Mouse (Mus musculus) midbrain, embryonic 10.5 days (tissue): Measurements from ENCODE around the gene Uso1. TPM values are rescaled to one million over a fixed set of nuclear protein-coding genes. Genes with fewer than 3 reads are reported as not detected.
"Not testable (repeated sequence)": the region's sequence is repeated elsewhere in the genome, so short reads cannot be mapped to it uniquely, and the experiment has no call there.

Source experiments
- DNase-seq: peaks from one replicate; pipeline ENCODE4 v3.0.0-alpha.2; 2017; ENCODE audit warnings: low spot score
- H3K27ac ChIP-seq: fragments of 300-500 bp; sonication (generic); replicated peaks from 2 replicates; pipeline ENCODE4 v1.5.1; 2016; ENCODE audit warnings: mild to moderate bottlenecking
- H3K27me3 ChIP-seq: fragments of 300-500 bp; sonication (generic); 2 replicates; pipeline ENCODE4 v1.6.1; 2016; ENCODE audit warnings: low read depth, mild to moderate bottlenecking; ENCODE audit not compliant: poor library complexity, severe bottlenecking
- H3K36me3 ChIP-seq: fragments of 300-500 bp; sonication (generic); 2 replicates; pipeline ENCODE4 v1.6.1; 2016; ENCODE audit warnings: mild to moderate bottlenecking, moderate library complexity
- H3K4me1 ChIP-seq: fragments of 300-500 bp; sonication (generic); 2 replicates; pipeline ENCODE4 v1.6.1; 2016
- H3K4me3 ChIP-seq: fragments of 300-500 bp; sonication (generic); 2 replicates; pipeline ENCODE4 v1.5.1; 2016; ENCODE audit warnings: mild to moderate bottlenecking, moderate library complexity
- H3K9me3 ChIP-seq: fragments of 300-500 bp; sonication (generic); replicated peaks from 2 replicates; pipeline ENCODE4 v1.6.1; 2016; ENCODE audit warnings: mild to moderate bottlenecking
- WGBS: fragments of 180-500 bp; shearing (Covaris S2); methylation state at CpG from one replicate; pipeline ENCODE4 v1.1.7; 2016; 5-methylcytosine and 5-hydroxymethylcytosine counted together
- polyA plus RNA-seq: library from polyadenylated mRNA; unstranded; fragments of >200 nt; fragmentation: Nextera tagmentation; extraction: Ambion mirVana; gene quantifications from 2 replicates; pipeline ENCODE4 v1.2.1, GENCODE M21; 2016

The Uso1 gene
- polyA plus RNA-seq, 1 experiment from 2014 or later = 38.7 TPM

DNA sequence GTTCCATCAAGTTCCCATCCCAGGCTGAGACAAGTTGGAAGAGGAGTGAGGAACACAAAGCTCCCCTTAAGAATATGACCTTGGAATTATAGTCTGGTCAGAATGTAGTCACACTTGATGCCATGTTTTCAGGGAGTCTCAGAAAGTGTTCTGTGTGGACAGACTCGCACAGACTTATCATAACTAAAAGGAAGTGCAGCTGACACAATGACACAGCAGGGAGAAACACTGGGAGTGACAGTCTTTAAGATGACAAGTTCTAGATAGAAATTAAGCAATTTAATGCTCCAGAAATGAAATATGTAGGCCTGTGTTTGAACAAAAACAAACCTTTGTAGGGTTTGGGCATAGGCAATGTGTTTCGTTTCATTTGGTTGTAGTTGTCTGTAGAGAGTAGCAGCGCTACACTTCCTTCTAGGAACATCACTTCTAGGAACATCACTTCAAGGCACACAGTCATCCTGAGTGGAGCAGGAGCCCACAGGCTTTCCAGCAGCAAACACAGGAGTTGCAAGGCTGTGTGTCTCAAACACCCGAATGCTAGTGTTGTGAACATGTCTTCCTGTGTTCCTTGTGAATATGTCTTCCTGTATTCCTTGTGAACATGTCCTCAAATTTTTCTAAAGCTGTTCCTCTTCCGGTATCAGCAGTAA lies 11.7 kb downstream of the Uso1 start:
- Histone ChIP-seq H3K4me1 (no peaks in the 10 kb centered on the region), H3K27ac (no peak overlapping the region), H3K9me3 (no peaks in the 10 kb centered on the region), H3K4me3 (no peak overlapping the region), H3K36me3 (peaks cover 29% of the 10 kb centered on the region), H3K27me3 (no peaks in the 10 kb centered on the region)
- DNase-seq = no peak
- 94% methylated on average over 5 of the region's 5 CpGs for WGBS

DNA sequence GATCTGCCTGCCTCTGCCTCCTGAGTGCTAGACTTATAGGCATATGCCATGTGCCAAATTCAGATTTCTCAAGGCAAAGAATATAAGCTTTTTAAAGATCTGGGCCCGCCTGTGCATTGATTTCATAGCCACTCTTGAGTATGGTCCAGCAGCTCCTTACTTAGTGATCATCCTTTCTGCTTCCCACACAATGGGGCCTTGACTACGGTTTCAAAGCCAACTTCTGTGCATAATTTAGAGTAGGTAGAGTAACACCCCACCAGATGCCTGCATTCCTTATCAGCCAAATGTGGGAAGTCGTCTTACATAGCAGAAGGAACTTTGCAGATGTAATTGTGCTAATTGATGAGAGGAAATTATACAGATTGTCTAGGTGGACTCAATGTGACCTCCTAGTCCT lies 17.1 kb downstream of the Uso1 start:
- H3K27me3 ChIP-seq = no peaks in the 10 kb centered on the region
- H3K9me3 ChIP-seq = no peaks in the 10 kb centered on the region
- WGBS = 91% methylated on average over 3 of the region's 3 CpGs
- H3K27ac ChIP-seq = no peak overlapping the region
- no peak overlapping the region for H3K4me3 ChIP-seq
- H3K4me1 ChIP-seq = no peaks in the 10 kb centered on the region
- DNase-seq = no peak
- peaks cover 56% of the 10 kb centered on the region for H3K36me3 ChIP-seq

DNA sequence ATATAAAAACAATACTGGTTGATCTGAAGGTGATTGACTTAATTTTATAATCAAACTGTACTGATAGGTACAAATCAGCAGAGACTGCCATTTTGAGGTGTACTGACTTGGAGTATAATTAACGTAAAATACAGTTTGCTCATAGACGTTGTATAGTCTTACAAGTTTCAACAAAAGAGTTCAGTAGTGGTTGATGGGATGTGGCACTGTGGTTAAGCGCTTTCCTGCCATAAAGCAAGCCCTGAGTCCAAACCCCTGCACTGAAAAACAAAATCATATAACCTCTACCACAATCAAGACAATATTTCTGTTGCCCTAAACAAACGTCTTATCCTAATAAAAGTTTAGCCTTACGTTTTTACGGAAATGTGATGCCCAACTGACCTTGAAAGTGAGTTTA lies 28.2 kb downstream of the Uso1 start:
- H3K27ac ChIP-seq = no peak overlapping the region
- H3K27me3 ChIP-seq = no peaks in the 10 kb centered on the region
- H3K4me3 ChIP-seq = no peak overlapping the region
- H3K9me3 ChIP-seq = no peaks in the 10 kb centered on the region
- 95% methylated on average over 6 of the region's 6 CpGs for WGBS
- H3K36me3 ChIP-seq = peaks cover 38% of the 10 kb centered on the region
- DNase-seq = no peak
- H3K4me1 ChIP-seq = no peaks in the 10 kb centered on the region

DNA sequence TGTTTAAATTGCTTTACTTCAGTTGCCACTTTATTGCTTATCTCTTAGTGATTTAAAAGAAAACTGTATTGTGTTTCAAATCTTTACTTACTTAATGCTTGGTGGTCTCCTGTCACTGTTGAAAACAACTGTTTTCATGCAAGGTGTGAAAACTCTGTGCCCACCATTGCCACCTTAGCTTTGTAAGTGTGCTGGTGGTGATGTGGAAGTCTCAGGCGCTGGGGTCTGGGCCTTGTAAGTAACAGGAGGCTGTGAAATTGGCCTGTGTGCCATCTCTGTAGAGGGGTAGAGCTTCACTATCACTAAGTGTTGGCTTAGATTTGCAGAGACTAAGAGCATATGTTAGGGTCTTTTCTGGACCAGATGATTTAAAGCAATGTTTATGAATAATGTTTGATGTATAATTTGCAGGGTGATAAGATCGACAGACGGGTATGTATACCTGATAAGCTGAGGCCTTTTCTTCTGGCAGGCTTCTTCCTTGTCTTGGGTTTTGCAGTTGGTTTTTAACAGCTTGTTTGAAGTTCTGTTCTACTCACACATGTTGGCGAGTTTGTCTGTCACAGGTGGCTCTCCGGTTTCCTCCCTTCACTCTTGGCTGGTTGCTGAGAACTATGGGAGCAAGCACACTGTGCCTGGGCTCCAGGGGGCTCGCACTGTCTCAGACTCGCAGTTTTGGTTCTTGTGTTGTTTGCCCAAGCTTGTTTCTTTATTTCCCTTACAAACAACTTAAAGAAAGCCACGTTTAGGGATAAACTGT lies 45.5 kb downstream of the Uso1 start:
- Histone ChIP-seq H3K9me3 (no peaks in the 10 kb centered on the region; the same call in 1 of the 2 replicates), H3K27me3 (no peaks in the 10 kb centered on the region), H3K4me1 (no peaks in the 10 kb centered on the region), H3K27ac (no peak overlapping the region), H3K36me3 (peaks cover 77% of the 10 kb centered on the region), H3K4me3 (no peak overlapping the region)
- DNase-seq = no peak
- 87% methylated on average over 8 of the region's 8 CpGs for WGBS

- DNase-seq = no peak
- no peaks in the 10 kb centered on the region for H3K4me1 ChIP-seq
- no peak overlapping the region for H3K27ac ChIP-seq
- WGBS = 96% methylated on average over 7 of the region's 7 CpGs
- no peak overlapping the region for H3K4me3 ChIP-seq
- H3K27me3 ChIP-seq = no peaks in the 10 kb centered on the region
- peaks cover 78% of the 10 kb centered on the region for H3K36me3 ChIP-seq
- H3K9me3 ChIP-seq = no peaks in the 10 kb centered on the region; the same call in 1 of the 2 replicates
Measured at GRCm38 (mm10) chr5:92188881-92189483, 51.2 kb downstream of the Uso1 start.

GRCm38 (mm10) chr5:92195716-92196115 lies 58.0 kb downstream of the Uso1 start:
- peaks cover 86% of the 10 kb centered on the region for H3K36me3 ChIP-seq
- not testable (repeated sequence) for H3K4me3 ChIP-seq, H3K9me3 ChIP-seq, DNase-seq, H3K27me3 ChIP-seq, H3K27ac ChIP-seq, H3K4me1 ChIP-seq
- WGBS = 63% methylated on average over 2 of the region's 2 CpGs

GRCm38 (mm10) chr5:92196895-92197811 lies 59.4 kb downstream of the Uso1 start:
- Histone ChIP-seq H3K27me3 (no peaks in the 10 kb centered on the region), H3K36me3 (peaks cover 93% of the 10 kb centered on the region), H3K4me3 (no peak overlapping the region), H3K27ac (no peak overlapping the region), H3K4me1 (no peaks in the 10 kb centered on the region), H3K9me3 (no peaks in the 10 kb centered on the region)
- no peak for DNase-seq
- 91% methylated on average over 15 of the region's 15 CpGs for WGBS

GRCm38 (mm10) chr5:92198266-92198665 lies 60.5 kb downstream of the Uso1 start:
- Histone ChIP-seq H3K4me1 (no peaks in the 10 kb centered on the region), H3K27me3 (no peaks in the 10 kb centered on the region), H3K27ac (no peak overlapping the region), H3K4me3 (no peak overlapping the region), H3K36me3 (peaks cover 93% of the 10 kb centered on the region), H3K9me3 (no peaks in the 10 kb centered on the region)
- 75% methylated on average over 8 of the region's 8 CpGs for WGBS
- DNase-seq = no peak

DNA sequence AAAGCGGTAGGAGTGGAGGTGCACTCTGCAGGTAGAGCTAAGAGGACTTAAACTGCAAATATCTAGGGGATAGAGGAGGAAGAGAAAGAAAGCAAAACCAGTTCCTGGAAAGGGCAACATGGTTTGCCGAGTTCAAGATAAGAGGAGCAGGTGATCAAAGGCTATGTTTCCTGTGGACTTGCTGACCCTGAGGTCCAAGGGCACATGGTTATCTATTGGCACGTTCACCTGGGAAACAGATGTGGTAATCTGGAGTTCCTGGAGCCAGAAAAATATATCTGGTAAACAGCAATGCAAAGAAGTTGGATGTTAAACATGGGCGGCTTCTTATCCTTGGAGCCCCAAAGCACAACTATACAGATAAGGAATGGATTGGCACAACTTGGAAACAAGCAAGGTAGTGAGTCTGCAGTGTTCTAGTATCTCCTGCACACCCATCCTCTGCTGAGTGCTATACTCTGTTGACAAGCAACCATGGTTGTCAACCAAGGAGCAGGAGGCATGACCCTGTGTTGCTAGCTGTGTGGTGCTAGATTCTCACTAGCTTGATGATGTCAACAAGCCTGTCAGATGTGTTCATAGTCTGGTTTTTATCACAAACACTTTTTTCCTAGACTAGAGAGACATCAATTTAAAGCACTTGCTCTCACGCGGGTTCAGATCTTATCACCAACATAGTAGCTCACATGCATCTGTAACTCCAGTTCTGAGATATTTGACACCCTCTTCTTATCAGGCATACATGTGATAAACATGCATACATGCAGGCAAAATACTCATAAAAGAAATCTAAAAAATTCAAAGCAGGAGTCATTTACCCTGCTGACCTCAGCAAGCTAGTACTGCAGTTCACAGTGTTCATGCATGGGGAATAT lies 66.7 kb downstream of the Uso1 start:
- peaks cover 63% of the 10 kb centered on the region for H3K36me3 ChIP-seq
- WGBS = 94% methylated on average over 6 of the region's 6 CpGs

DNA sequence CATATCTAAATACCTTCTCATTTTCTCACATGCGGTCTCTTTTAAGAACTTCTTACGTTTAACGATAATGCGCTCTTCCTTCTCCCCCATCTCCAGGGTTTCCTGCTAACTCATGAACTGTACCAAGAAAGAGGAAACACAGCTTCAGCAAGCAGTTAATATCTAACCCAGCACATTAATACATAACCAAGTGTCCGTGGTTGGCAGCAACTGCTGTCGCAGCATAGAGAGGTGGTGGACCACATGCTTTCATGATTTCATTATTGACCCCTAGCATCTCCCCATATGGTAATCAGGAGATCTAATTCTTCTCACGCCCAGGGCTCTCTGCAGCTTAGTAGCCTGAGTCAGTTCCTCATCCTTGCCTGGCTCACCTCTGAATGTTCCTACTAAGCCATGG lies 67.4 kb downstream of the Uso1 start:
- Histone ChIP-seq H3K4me1 (no peaks in the 10 kb centered on the region), H3K36me3 (peaks cover 55% of the 10 kb centered on the region), H3K4me3 (no peak overlapping the region), H3K27ac (no peak overlapping the region), H3K9me3 (no peaks in the 10 kb centered on the region), H3K27me3 (no peaks in the 10 kb centered on the region)
- DNase-seq = no peak
- WGBS = 92% methylated on average over 7 of the region's 7 CpGs

More for the DNA sequence above, 66.7 kb downstream of the Uso1 start:
- Histone ChIP-seq H3K4me1 (no peaks in the 10 kb centered on the region), H3K4me3 (no peak overlapping the region), H3K9me3 (no peaks in the 10 kb centered on the region), H3K27ac (no peak overlapping the region), H3K27me3 (no peaks in the 10 kb centered on the region)
- no peak for DNase-seq

GRCm38 (mm10) chr5:92205706-92206105 lies 68.0 kb downstream of the Uso1 start:
- 95% methylated on average over 5 of the region's 5 CpGs for WGBS
- H3K27me3 ChIP-seq = no peaks in the 10 kb centered on the region

DNA sequence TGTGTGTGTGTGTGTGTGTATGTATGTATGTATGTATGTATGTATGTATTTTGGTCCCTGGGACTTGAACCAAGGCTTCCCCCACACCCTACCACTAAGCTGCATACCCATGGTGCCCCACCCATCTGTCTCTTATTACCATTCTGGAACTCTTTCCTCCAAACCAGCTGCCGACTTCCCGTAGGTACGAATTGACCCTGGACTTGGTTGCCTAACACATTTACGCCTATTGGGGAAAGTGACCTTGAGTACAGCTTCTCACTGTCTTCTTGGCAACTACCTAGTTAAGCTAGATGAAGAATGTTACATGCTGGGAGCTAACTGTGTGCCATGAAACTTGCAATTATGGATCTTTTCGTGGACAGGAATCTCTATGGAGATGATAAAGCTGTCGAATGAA lies 68.4 kb downstream of the Uso1 start:
- no peaks in the 10 kb centered on the region for H3K9me3 ChIP-seq
- H3K27ac ChIP-seq = no peak overlapping the region
- H3K4me3 ChIP-seq = no peak overlapping the region
- WGBS = 95% methylated on average over 6 of the region's 6 CpGs
- H3K4me1 ChIP-seq = no peaks in the 10 kb centered on the region
- no peak for DNase-seq
- peaks cover 46% of the 10 kb centered on the region for H3K36me3 ChIP-seq
- no peaks in the 10 kb centered on the region for H3K27me3 ChIP-seq

More at GRCm38 (mm10) chr5:92205706-92206105, 68.0 kb downstream of the Uso1 start:
- no peak overlapping the region for H3K4me3 ChIP-seq
- no peak overlapping the region for H3K27ac ChIP-seq
- H3K9me3 ChIP-seq = no peaks in the 10 kb centered on the region
- H3K4me1 ChIP-seq = no peaks in the 10 kb centered on the region
- DNase-seq = no peak
- peaks cover 50% of the 10 kb centered on the region for H3K36me3 ChIP-seq
